Mouse (Mus musculus) kidney, adult 2 months (tissue): ENCODE results near the gene Slc15a2. TPM values are rescaled to one million over a fixed set of nuclear protein-coding genes. Genes with fewer than 3 reads are reported as not detected.

Experiments used
- DNase-seq: peaks from one replicate; pipeline ENCODE4 v3.0.0; 2021
- H3K27ac ChIP-seq: fragments of 200-500 bp; 2 replicates; pipeline ENCODE4 v1.5.1; 2012; ENCODE audit warnings: low read depth, low read length, control low read depth, inconsistent platforms; ENCODE audit not compliant: insufficient read depth
- H3K27me3 ChIP-seq: fragments of 200-500 bp; replicated peaks from 2 replicates; pipeline ENCODE4 v1.6.1; 2012; ENCODE audit warnings: mild to moderate bottlenecking, moderate library complexity, low read length, inconsistent platforms; ENCODE audit not compliant: control insufficient read depth, insufficient read depth
- H3K36me3 ChIP-seq: fragments of 200-500 bp; 2 replicates; pipeline ENCODE4 v1.6.1; 2012; ENCODE audit warnings: mild to moderate bottlenecking, moderate library complexity, low read length, inconsistent platforms; ENCODE audit not compliant: control insufficient read depth, insufficient read depth
- H3K4me1 ChIP-seq: fragments of 200-500 bp; 2 replicates; pipeline ENCODE4 v1.6.1; 2011; ENCODE audit warnings: low read length; ENCODE audit not compliant: control insufficient read depth, insufficient read depth
- H3K4me3 ChIP-seq: fragments of 200-500 bp; 2 replicates; pipeline ENCODE4 v1.5.1; 2011; ENCODE audit warnings: mild to moderate bottlenecking, low read depth, low read length, control low read depth; ENCODE audit not compliant: insufficient read depth
- CTCF ChIP-seq: fragments of 200-500 bp; conservative IDR thresholded peaks from 2 replicates; pipeline ENCODE4 v1.5.1; 2011; ENCODE audit warnings: low read depth, mild to moderate bottlenecking, control low read depth, low read length, moderate library complexity, mixed read lengths; ENCODE audit not compliant: insufficient read depth, insufficient read length
- POLR2A ChIP-seq: fragments of 200-500 bp; IDR thresholded peaks from one replicate; pipeline ENCODE4 v1.6.1; 2011; ENCODE audit warnings: low read depth, low read length, control low read depth
- WGBS: fragments of 180-500 bp; shearing (Covaris S2); methylation state at CpG from one replicate; pipeline ENCODE4 v1.1.7; 2018; 5-methylcytosine and 5-hydroxymethylcytosine counted together
- polyA plus RNA-seq: library from polyadenylated mRNA; depleted of rRNA; stranded (reverse); fragments of >200 nt; gene quantifications from 2 replicates; pipeline ENCODE4 v1.2.3, GENCODE M21; 2012

Gene Slc15a2
- polyA plus RNA-seq, 1 experiment = 97.9 TPM

GRCm38 (mm10) chr16:36786466-36786865 is 1.7 kb upstream of the Slc15a2 start:
- TF ChIP-seq CTCF (no peak), POLR2A (no peak)
- Histone ChIP-seq H3K27ac (peak overlapping the region; percentile 86), H3K36me3 (no peaks in the 10 kb centered on the region), H3K27me3 (no peaks in the 10 kb centered on the region), H3K4me3 (no peak overlapping the region), H3K4me1 (peaks cover 10% of the 10 kb centered on the region; the same call in 1 of the 2 replicates)
- 35% methylated on average over 7 of the region's 7 CpGs for WGBS
- DNase-seq = peak; percentile 87

DNA sequence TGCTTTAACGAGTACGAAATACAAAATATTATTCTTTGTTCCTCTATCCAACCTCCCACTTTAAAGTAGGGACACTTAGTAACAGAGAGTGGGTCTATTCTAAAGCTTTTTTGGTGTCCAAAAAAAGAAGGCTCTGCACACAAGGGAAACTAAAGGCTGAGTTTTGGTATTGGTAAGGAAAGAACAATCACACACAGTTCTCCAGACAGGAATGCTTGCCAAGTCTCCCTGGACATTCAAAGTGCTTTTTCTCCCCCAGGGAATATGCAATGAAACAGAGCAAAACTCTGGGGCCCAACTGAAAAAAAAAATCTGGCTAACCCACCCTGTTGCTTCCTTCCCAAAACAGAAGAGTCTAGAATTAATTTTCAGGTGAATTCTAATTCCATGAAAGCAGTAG is 616 bp downstream of the Slc15a2 start:
- no peak for TF ChIP-seq POLR2A
- WGBS = 51% methylated on average over 2 of the region's 2 CpGs
- no peaks in the 10 kb centered on the region for H3K36me3 ChIP-seq
- H3K4me3 ChIP-seq = peak overlapping the region; percentile 28; the same call in 1 of the 2 replicates
- H3K27me3 ChIP-seq = no peaks in the 10 kb centered on the region
- H3K4me1 ChIP-seq = peaks cover 10% of the 10 kb centered on the region; the same call in 1 of the 2 replicates
- peak; percentile 56 for DNase-seq
- H3K27ac ChIP-seq = peak overlapping the region; percentile 99

GRCm38 (mm10) chr16:36775658-36776057 is 9.1 kb downstream of the Slc15a2 start:
- WGBS = 79% methylated on average over 6 of the region's 6 CpGs
- no peak for TF ChIP-seq POLR2A
- no peak for TF ChIP-seq CTCF
- no peaks in the 10 kb centered on the region; the same call in 1 of the 2 replicates for H3K36me3 ChIP-seq
- no peak for DNase-seq
- H3K27me3 ChIP-seq = no peaks in the 10 kb centered on the region
- peaks cover 5% of the 10 kb centered on the region; the same call in 1 of the 2 replicates for H3K4me1 ChIP-seq
- H3K4me3 ChIP-seq = no peak overlapping the region
- no peak overlapping the region for H3K27ac ChIP-seq

DNA sequence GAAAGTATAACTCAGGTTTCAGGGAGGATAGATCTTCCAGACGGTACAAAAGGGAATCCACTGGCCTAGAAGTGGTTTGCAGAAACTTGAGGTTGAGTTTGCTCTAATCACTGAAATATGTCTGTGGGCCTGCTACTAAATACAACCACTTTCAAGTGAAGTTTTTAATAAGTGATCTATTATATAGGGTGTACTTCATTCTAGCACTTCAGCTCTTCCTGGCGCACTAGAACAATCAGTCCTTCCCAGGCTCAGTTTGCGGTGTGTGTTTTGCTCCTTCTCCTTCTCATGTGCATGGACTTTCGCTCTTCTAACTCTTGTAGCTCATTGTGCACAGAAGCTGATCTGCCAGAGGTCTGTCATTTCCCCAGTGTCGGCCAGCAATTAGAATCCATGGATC is 11.8 kb downstream of the Slc15a2 start:
- Histone ChIP-seq H3K4me1 (peaks cover 5% of the 10 kb centered on the region; the same call in 1 of the 2 replicates), H3K27ac (no peak overlapping the region), H3K27me3 (no peaks in the 10 kb centered on the region), H3K36me3 (no peaks in the 10 kb centered on the region; the same call in 1 of the 2 replicates), H3K4me3 (no peak overlapping the region)
- 54% methylated on average over 5 of the region's 5 CpGs for WGBS
- TF ChIP-seq CTCF (no peak), POLR2A (no peak)
- peak; percentile 40 for DNase-seq

- 90% methylated on average over 3 of the region's 3 CpGs for WGBS
- TF ChIP-seq CTCF (no peak), POLR2A (no peak)
- peaks cover 5% of the 10 kb centered on the region; the same call in 1 of the 2 replicates for H3K4me1 ChIP-seq
- H3K27ac ChIP-seq = no peak overlapping the region
- H3K27me3 ChIP-seq = no peaks in the 10 kb centered on the region
- no peak for DNase-seq
- H3K36me3 ChIP-seq = no peaks in the 10 kb centered on the region; the same call in 1 of the 2 replicates
- no peak overlapping the region for H3K4me3 ChIP-seq
Measured at GRCm38 (mm10) chr16:36771703-36772102, 13.1 kb downstream of the Slc15a2 start.

- Histone ChIP-seq H3K4me1 (peaks cover 5% of the 10 kb centered on the region; the same call in 1 of the 2 replicates), H3K27ac (no peak overlapping the region), H3K4me3 (no peak overlapping the region), H3K36me3 (no peaks in the 10 kb centered on the region; the same call in 1 of the 2 replicates), H3K27me3 (no peaks in the 10 kb centered on the region)
- TF ChIP-seq POLR2A (no peak), CTCF (no peak)
- 68% methylated on average over 2 of the region's 2 CpGs for WGBS
- DNase-seq = no peak
Measured at GRCm38 (mm10) chr16:36771244-36771643, 13.5 kb downstream of the Slc15a2 start.

GRCm38 (mm10) chr16:36770830-36771229 is 13.9 kb downstream of the Slc15a2 start:
- no peaks in the 10 kb centered on the region for H3K27me3 ChIP-seq
- H3K4me3 ChIP-seq = no peak overlapping the region
- WGBS = 48% methylated on average over 4 of the region's 4 CpGs
- DNase-seq = peak; percentile 43
- H3K36me3 ChIP-seq = no peaks in the 10 kb centered on the region; the same call in 1 of the 2 replicates
- H3K4me1 ChIP-seq = peaks cover 5% of the 10 kb centered on the region; the same call in 1 of the 2 replicates
- TF ChIP-seq CTCF (no peak), POLR2A (no peak)
- no peak overlapping the region for H3K27ac ChIP-seq
